Mouse (Mus musculus) megakaryocyte, embryonic 14.5 days (primary cell): ENCODE data around the gene Cacng2. TPM values are rescaled to one million over a fixed set of nuclear protein-coding genes. Genes with fewer than 3 reads are reported as not detected.

Source experiments
- H3K27me3 ChIP-seq: replicated peaks from 2 replicates; pipeline ENCODE3; 2012; ENCODE audit warnings: inconsistent platforms
- H3K36me3 ChIP-seq: replicated peaks from 2 replicates; pipeline ENCODE3; 2012; ENCODE audit warnings: low read length, inconsistent platforms, mixed read lengths
- H3K4me1 ChIP-seq: 2 replicates; pipeline ENCODE4 v1.6.1; 2012; ENCODE audit warnings: inconsistent platforms
- H3K4me3 ChIP-seq: replicated peaks from 2 replicates; pipeline ENCODE3; 2012; ENCODE audit warnings: moderate library complexity, mild to moderate bottlenecking, inconsistent platforms
- H3K9me3 ChIP-seq: 2 replicates; pipeline ENCODE4 v1.6.1; 2012; ENCODE audit warnings: inconsistent platforms
- FLI1 ChIP-seq: IDR thresholded peaks from 2 replicates; pipeline ENCODE4 v1.6.1; 2012; ENCODE audit warnings: low read length, inconsistent platforms, mixed read lengths
- GATA1 ChIP-seq: IDR thresholded peaks from 3 replicates; pipeline ENCODE4 v1.6.1; 2012; ENCODE audit warnings: mixed read lengths, low read length, inconsistent platforms, borderline replicate concordance
- polyA plus RNA-seq: library from polyadenylated mRNA; stranded (reverse); fragments of >175 nt; gene quantifications from 2 replicates; pipeline ENCODE4 v1.2.3, GENCODE M21; 2012; ENCODE audit warnings: low replicate concordance; ENCODE audit not compliant: insufficient read depth

Cacng2 gene
- polyA plus RNA-seq, 1 experiment, result not detected

DNA sequence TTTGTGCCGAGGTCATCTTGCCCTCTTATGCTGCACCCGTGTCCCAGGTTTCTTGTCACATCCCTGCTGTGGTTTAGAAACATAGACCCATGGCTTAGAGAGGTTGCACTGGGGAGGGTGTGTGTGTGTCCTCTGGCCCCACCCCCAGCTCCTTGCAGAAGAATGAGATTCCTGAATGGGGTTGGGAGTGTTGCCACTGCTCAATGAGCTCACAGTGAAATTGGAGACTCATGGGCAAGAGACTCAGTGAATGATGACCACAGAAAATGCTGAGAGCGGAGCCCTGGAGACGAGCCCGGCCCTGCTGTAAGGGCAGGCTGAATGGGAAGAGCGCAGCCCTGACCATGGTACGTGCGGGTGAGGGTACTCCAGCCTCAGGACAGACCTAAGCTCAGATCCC lies 20.4 kb upstream of the Cacng2 start:
- TF ChIP-seq FLI1 (no peak), GATA1 (no peak)
- Histone ChIP-seq H3K4me1 (no peaks in the 10 kb centered on the region), H3K27me3 (peaks cover 47% of the 10 kb centered on the region), H3K9me3 (0 out of 2 replicates have a peak, but pooled peaks cover 3% of the 10 kb centered on the region), H3K36me3 (no peaks in the 10 kb centered on the region), H3K4me3 (no peak overlapping the region)

DNA sequence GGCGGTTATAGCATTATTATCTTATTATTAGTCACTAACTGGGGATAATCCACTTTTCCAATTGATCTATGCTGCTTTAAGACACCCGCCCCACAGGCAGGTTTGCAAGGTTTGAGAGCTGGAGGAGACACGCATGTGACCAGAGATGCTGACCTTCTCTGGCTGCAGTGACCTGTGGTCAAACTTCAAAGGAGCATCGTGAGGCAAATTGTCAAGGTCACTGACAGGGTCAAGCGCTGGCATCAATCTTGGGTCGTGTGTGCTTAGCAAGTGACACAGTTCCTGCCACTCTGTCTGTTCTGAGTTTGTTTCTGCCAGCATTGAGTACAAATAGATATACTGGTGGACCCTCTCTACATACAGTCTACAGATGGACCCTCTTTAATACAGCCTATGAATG lies 14.8 kb upstream of the Cacng2 start:
- Histone ChIP-seq H3K36me3 (no peaks in the 10 kb centered on the region), H3K4me3 (no peak overlapping the region), H3K4me1 (no peaks in the 10 kb centered on the region), H3K9me3 (no peaks in the 10 kb centered on the region), H3K27me3 (peaks cover 23% of the 10 kb centered on the region)
- TF ChIP-seq FLI1 (no peak), GATA1 (no peak)

DNA sequence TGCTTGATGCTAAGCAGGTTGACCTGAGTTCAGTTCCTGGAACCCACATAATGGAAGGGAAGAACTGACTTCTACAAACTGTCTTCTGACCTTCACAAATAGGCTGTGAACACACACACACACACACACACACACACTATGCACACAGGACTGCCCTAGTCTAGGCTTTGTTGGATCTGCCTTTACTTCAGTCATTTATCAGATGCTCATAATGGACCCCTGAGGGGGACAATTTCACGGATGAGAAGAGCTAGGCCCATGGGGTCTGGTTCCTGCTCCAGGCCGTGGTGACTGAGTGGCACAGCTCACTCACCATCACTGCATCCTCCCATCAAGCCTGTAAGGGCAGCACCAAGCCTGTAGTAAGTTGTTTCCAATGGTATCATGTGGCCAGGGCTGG lies 13.6 kb upstream of the Cacng2 start:
- TF ChIP-seq GATA1, result no peak
- TF ChIP-seq FLI1, result no peak
- no peaks in the 10 kb centered on the region for H3K36me3 ChIP-seq

DNA sequence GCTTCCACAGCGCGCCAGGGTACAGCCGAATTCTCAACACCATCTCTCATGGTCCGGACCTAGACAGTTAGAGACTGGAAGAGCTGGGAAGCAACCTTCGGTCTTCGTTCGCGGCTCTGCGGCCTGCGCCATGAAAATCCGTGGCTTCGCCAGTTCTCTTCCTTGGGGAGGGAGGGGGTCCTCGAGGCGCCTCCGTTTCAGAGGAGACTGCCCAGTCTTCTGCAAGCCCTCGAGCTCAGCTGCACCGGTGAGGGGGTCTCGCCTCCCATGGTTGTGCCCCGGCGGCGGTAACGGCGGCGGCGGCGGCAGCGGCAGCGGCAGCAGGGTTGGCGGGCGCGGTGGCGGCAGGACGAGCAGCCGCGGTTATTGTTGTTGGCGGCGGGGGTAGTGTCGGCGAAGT lies 580 bp downstream of the Cacng2 start:
- TF ChIP-seq FLI1 (no peak), GATA1 (no peak)
- Histone ChIP-seq H3K9me3 (no peaks in the 10 kb centered on the region), H3K4me1 (peaks cover 8% of the 10 kb centered on the region; the same call in 1 of the 2 replicates), H3K4me3 (no peak overlapping the region), H3K27me3 (peaks cover 28% of the 10 kb centered on the region), H3K36me3 (no peaks in the 10 kb centered on the region)

More for the DNA sequence above, 13.6 kb upstream of the Cacng2 start:
- H3K27me3 ChIP-seq, result peaks cover 20% of the 10 kb centered on the region
- no peaks in the 10 kb centered on the region for H3K4me1 ChIP-seq
- H3K9me3 ChIP-seq, result no peaks in the 10 kb centered on the region
- no peak overlapping the region for H3K4me3 ChIP-seq

DNA sequence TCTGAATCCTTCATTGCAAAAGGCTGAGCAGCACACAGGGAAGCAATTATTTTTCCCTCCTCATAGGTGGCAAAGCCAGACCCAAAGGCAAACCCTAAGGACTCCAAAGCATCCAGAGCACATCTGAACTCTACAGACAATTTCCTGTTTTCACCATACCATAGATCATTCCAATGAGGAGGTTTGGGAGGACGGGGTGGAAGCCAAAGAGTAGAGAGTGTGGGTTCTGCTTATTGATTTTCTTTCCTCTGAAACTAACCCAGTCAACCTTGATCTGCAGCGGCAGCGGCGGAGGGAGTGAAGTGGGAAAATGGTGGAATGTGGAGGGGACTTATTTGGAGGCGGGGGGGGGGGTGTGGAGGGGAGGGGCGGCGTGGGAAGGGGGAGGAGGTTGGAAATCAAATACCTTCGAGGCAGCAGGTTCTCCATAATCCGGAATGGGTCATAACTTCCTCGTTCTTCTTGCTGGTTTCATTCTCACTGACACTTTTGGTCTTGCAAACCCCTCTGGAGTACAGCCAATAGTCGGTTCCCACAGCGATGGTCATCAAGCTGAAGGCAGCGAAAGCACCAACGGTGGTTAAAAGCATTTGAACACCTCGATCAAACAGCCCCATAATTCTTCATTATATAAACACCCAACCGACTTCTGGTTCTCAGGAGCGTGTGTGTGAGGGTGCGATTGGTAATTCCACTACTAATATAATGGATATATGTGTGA lies 1.4 kb downstream of the Cacng2 start:
- no peaks in the 10 kb centered on the region for H3K9me3 ChIP-seq
- peaks cover 8% of the 10 kb centered on the region; the same call in 1 of the 2 replicates for H3K4me1 ChIP-seq
- H3K4me3 ChIP-seq, result no peak overlapping the region
- TF ChIP-seq GATA1, result no peak
- no peaks in the 10 kb centered on the region for H3K36me3 ChIP-seq
- H3K27me3 ChIP-seq, result peaks cover 24% of the 10 kb centered on the region

DNA sequence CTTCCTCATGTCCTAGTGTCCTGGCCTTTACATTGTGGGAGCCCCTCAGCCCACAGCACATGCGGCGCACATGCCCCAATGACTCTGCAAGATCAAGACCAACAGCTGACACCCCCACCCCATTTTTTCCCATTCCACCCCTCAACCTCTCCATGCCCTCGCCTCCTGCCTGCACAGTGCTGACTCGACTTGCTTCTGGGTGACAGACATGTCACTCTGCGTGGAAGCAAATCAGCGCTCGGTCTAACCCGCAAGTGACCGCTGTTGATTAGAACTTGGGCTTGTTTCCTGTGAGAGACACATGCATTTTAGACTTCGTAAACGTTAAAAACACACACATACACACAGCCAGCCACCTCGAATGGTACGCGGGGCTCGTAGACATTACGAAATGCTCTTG lies 2.1 kb downstream of the Cacng2 start:
- Histone ChIP-seq H3K4me1 (peaks cover 8% of the 10 kb centered on the region; the same call in 1 of the 2 replicates), H3K36me3 (no peaks in the 10 kb centered on the region), H3K4me3 (no peak overlapping the region), H3K27me3 (peaks cover 24% of the 10 kb centered on the region), H3K9me3 (no peaks in the 10 kb centered on the region)
- TF ChIP-seq GATA1, result no peak
- TF ChIP-seq FLI1, result no peak

DNA sequence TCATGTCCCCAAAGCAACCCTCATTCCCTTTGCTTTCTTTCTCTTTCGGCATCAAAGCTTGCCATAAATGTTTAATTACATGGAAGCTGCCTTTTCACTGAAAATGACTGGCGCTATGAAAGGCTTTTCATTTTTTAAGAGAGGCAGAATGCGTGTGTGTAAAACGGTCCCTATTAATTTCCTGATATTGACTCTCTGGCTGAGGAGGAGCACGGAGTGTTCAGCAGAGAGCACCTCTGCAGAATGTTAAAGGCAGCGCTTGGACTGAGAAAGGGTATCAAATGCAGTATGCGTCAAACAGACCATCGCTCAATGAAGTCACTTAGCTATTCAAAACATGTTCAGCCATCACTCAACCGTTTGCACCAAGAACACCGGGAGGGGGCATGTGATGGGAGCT lies 2.9 kb downstream of the Cacng2 start:
- TF ChIP-seq FLI1 (no peak), GATA1 (no peak)
- Histone ChIP-seq H3K9me3 (no peaks in the 10 kb centered on the region), H3K36me3 (no peaks in the 10 kb centered on the region), H3K4me3 (no peak overlapping the region), H3K4me1 (peaks cover 8% of the 10 kb centered on the region; the same call in 1 of the 2 replicates), H3K27me3 (peaks cover 23% of the 10 kb centered on the region)

DNA sequence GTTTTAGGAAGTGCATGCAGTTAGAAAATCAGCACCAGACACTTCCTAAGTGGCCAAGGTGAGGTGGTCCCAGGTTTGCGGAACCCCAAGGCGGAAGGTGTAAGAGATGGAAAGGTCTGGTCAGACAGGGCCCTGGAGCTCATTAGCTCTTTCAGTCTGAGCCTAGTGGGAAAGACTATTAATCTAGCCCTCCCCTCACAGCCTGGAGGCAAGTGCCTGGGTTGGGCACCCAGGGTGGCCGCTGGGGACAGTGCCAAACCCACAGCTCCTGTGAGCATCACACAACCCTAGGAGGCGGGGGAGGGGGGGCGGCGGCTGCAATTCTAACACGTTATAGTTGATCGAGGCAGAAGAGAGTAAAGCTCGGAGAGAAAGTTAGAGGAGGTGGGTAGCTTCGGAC lies 3.6 kb downstream of the Cacng2 start:
- H3K36me3 ChIP-seq, result no peaks in the 10 kb centered on the region
- no peaks in the 10 kb centered on the region for H3K9me3 ChIP-seq
- TF ChIP-seq GATA1 (no peak), FLI1 (no peak)
- H3K27me3 ChIP-seq, result peaks cover 23% of the 10 kb centered on the region
- peaks cover 8% of the 10 kb centered on the region; the same call in 1 of the 2 replicates for H3K4me1 ChIP-seq
- H3K4me3 ChIP-seq, result no peak overlapping the region

DNA sequence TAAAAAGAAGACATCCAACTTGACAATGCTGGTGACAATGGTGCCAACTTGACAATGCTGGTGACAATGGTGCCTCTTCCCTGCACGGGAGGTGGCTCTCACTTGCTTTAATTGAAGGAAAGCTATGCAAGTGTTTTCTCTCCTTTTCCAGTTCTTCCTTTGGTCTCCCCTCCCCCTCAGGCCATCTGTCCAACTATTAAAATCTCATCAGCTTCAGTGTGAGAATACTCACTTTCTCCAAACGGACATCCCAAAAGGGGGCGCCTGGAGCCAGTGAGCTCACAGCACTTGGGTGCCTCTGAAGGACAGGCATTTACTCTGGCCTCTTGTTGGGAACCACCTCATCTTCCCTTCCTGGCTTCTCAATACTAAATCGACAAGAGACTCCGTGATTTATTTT lies 20.3 kb downstream of the Cacng2 start:
- H3K4me1 ChIP-seq, result no peaks in the 10 kb centered on the region
- no peaks in the 10 kb centered on the region for H3K9me3 ChIP-seq
- no peak overlapping the region for H3K4me3 ChIP-seq
- TF ChIP-seq GATA1 (no peak), FLI1 (no peak)
- peaks cover 30% of the 10 kb centered on the region for H3K27me3 ChIP-seq
- H3K36me3 ChIP-seq, result no peaks in the 10 kb centered on the region

DNA sequence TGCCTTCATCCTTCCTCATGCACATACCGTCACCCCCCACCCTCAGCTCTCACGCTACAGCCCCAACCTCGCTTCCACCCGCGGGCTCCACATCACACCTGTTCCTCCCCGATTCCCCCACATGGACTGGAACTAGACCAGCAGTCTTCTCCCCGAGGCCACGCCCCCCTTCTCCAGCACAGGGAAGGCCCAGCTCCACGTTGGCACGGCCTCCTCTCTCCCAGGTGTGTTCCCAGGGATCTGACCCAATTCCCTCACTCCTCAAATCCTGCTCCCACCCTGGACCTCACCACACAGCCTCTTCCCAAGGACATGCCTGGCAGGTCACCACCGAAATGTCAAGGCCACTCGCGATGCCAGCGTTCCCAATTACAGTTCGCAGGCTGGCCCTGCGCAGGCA lies 23.8 kb downstream of the Cacng2 start:
- Histone ChIP-seq H3K36me3 (no peaks in the 10 kb centered on the region), H3K4me3 (no peak overlapping the region), H3K27me3 (peaks cover 19% of the 10 kb centered on the region), H3K9me3 (no peaks in the 10 kb centered on the region), H3K4me1 (no peaks in the 10 kb centered on the region)
- TF ChIP-seq GATA1 (no peak), FLI1 (no peak)
